Mouse (Mus musculus) stomach, embryonic 15.5 days (tissue): ENCODE data around the gene A130010J15Rik. TPM values are rescaled to one million over a fixed set of nuclear protein-coding genes. Genes with fewer than 3 reads are reported as not detected.

Source experiments
- ATAC-seq: fragments of 200-750 bp; cut with Nextera tagmentation; 2 replicates; pipeline ENCODE4 v1.8.0; 2017; ENCODE audit warnings: low read depth, moderate number of reproducible peaks, moderate TSS enrichment; ENCODE audit not compliant: insufficient read depth, low FRiP score
- H3K27ac ChIP-seq: fragments of 300-500 bp; sonication (generic); 2 replicates; pipeline ENCODE4 v1.5.1; 2015; ENCODE audit warnings: mild to moderate bottlenecking, inconsistent platforms
- H3K27me3 ChIP-seq: fragments of 300-500 bp; sonication (generic); replicated peaks from 2 replicates; pipeline ENCODE4 v1.6.1; 2015; ENCODE audit warnings: inconsistent platforms
- H3K36me3 ChIP-seq: fragments of 300-500 bp; sonication (generic); 2 replicates; pipeline ENCODE4 v1.6.1; 2015; ENCODE audit warnings: inconsistent platforms
- H3K4me1 ChIP-seq: fragments of 300-500 bp; sonication (generic); 2 replicates; pipeline ENCODE4 v1.6.1; 2015; ENCODE audit warnings: inconsistent platforms
- H3K4me2 ChIP-seq: fragments of 300-500 bp; sonication (generic); 2 replicates; pipeline ENCODE4 v1.6.1; 2015; ENCODE audit warnings: mild to moderate bottlenecking, inconsistent platforms
- H3K4me3 ChIP-seq: fragments of 300-500 bp; sonication (generic); replicated peaks from 2 replicates; pipeline ENCODE4 v1.5.1; 2015; ENCODE audit warnings: inconsistent platforms
- H3K9ac ChIP-seq: fragments of 300-500 bp; sonication (generic); 2 replicates; pipeline ENCODE4 v1.6.1; 2015; ENCODE audit warnings: inconsistent platforms
- H3K9me3 ChIP-seq: fragments of 300-500 bp; sonication (generic); 2 replicates; pipeline ENCODE4 v1.6.1; 2016; ENCODE audit warnings: inconsistent platforms
- WGBS: fragments of 180-500 bp; shearing (Covaris S2); methylation state at CpG from one replicate; pipeline ENCODE4 v1.1.7; 2015; 5-methylcytosine and 5-hydroxymethylcytosine counted together
- polyA plus RNA-seq: library from polyadenylated mRNA; unstranded; fragments of >200 nt; fragmentation: Nextera tagmentation; extraction: Ambion mirVana; gene quantifications from 2 replicates; pipeline ENCODE4 v1.2.1, GENCODE M21; 2015

A130010J15Rik gene
- polyA plus RNA-seq, 1 experiment from 2014 or later = 16.3 TPM

- Histone ChIP-seq H3K4me3 (no peak overlapping the region), H3K27ac (peak overlapping the region; percentile 65)
These were observed 10.7 kb upstream of the A130010J15Rik start for GRCm38 (mm10) chr1:193157111-193157492.

GRCm38 (mm10) chr1:193159163-193159562, 8.7 kb upstream of the A130010J15Rik start:
- no peak overlapping the region for H3K4me3 ChIP-seq
- no peaks in the 10 kb centered on the region for H3K36me3 ChIP-seq
- ATAC-seq = no peak
- H3K9me3 ChIP-seq = no peaks in the 10 kb centered on the region
- no peak overlapping the region for H3K9ac ChIP-seq
- H3K4me2 ChIP-seq = no peak overlapping the region
- peaks cover 29% of the 10 kb centered on the region for H3K4me1 ChIP-seq
- no peak overlapping the region for H3K27ac ChIP-seq
- WGBS = 23% methylated on average over 3 of the region's 3 CpGs
- no peaks in the 10 kb centered on the region for H3K27me3 ChIP-seq

More at GRCm38 (mm10) chr1:193157111-193157492, 10.7 kb upstream of the A130010J15Rik start:
- Histone ChIP-seq H3K27me3 (peaks cover 7% of the 10 kb centered on the region; the same call in 1 of the 2 replicates), H3K4me1 (peaks cover 36% of the 10 kb centered on the region), H3K9me3 (no peaks in the 10 kb centered on the region), H3K4me2 (peak overlapping the region; percentile 26; the same call in 1 of the 2 replicates), H3K9ac (no peak overlapping the region), H3K36me3 (no peaks in the 10 kb centered on the region)
- no peak for ATAC-seq
- WGBS = 76% methylated on average over 8 of the region's 8 CpGs

GRCm38 (mm10) chr1:193159613-193160012, 8.2 kb upstream of the A130010J15Rik start:
- no peak overlapping the region for H3K27ac ChIP-seq
- H3K36me3 ChIP-seq = no peaks in the 10 kb centered on the region
- H3K4me3 ChIP-seq = no peak overlapping the region
- H3K27me3 ChIP-seq = no peaks in the 10 kb centered on the region
- 48% methylated on average over 1 of the region's 1 CpGs for WGBS
- H3K9me3 ChIP-seq = no peaks in the 10 kb centered on the region
- ATAC-seq = no peak
- peak overlapping the region; percentile 47; the same call in 1 of the 2 replicates for H3K4me2 ChIP-seq
- H3K9ac ChIP-seq = no peak overlapping the region
- H3K4me1 ChIP-seq = peaks cover 29% of the 10 kb centered on the region

GRCm38 (mm10) chr1:193160317-193161032, 7.4 kb upstream of the A130010J15Rik start:
- Histone ChIP-seq H3K4me1 (peaks cover 29% of the 10 kb centered on the region), H3K4me3 (peak overlapping the region; percentile 26), H3K27me3 (no peaks in the 10 kb centered on the region), H3K36me3 (no peaks in the 10 kb centered on the region), H3K4me2 (peak overlapping the region; percentile 47), H3K9ac (no peak overlapping the region), H3K27ac (no peak overlapping the region), H3K9me3 (no peaks in the 10 kb centered on the region)
- peak; percentile 51; the same call in 1 of the 2 replicates for ATAC-seq
- 13% methylated on average over 18 of the region's 18 CpGs for WGBS

- Histone ChIP-seq H3K4me3 (no peak overlapping the region), H3K27ac (no peak overlapping the region), H3K27me3 (no peaks in the 10 kb centered on the region), H3K9ac (no peak overlapping the region), H3K9me3 (no peaks in the 10 kb centered on the region), H3K4me1 (peaks cover 21% of the 10 kb centered on the region), H3K4me2 (no peak overlapping the region), H3K36me3 (no peaks in the 10 kb centered on the region)
- ATAC-seq = no peak
- 74% methylated on average over 7 of the region's 7 CpGs for WGBS
These were observed 1.4 kb downstream of the A130010J15Rik start for GRCm38 (mm10) chr1:193169228-193169627.

- WGBS = 43% methylated on average over 2 of the region's 2 CpGs
- H3K9me3 ChIP-seq = no peaks in the 10 kb centered on the region
- H3K4me3 ChIP-seq = no peak overlapping the region
- H3K27me3 ChIP-seq = no peaks in the 10 kb centered on the region
- peak; percentile 38; the same call in 1 of the 2 replicates for ATAC-seq
- H3K36me3 ChIP-seq = no peaks in the 10 kb centered on the region
- peak overlapping the region; percentile 61; the same call in 1 of the 2 replicates for H3K27ac ChIP-seq
- no peak overlapping the region for H3K9ac ChIP-seq
- no peak overlapping the region for H3K4me2 ChIP-seq
- H3K4me1 ChIP-seq = peaks cover 27% of the 10 kb centered on the region
These were observed 2.0 kb downstream of the A130010J15Rik start for GRCm38 (mm10) chr1:193169856-193170255.

- H3K27me3 ChIP-seq = no peaks in the 10 kb centered on the region
- peak; percentile 98 for ATAC-seq
- H3K4me2 ChIP-seq = peak overlapping the region; percentile 67
- peak overlapping the region; percentile 86 for H3K27ac ChIP-seq
- H3K9me3 ChIP-seq = no peaks in the 10 kb centered on the region
- H3K4me1 ChIP-seq = peaks cover 31% of the 10 kb centered on the region
- H3K4me3 ChIP-seq = peak overlapping the region; percentile 73
- H3K9ac ChIP-seq = peak overlapping the region; percentile 61
- under 1% methylated on average over 48 of the region's 48 CpGs for WGBS
- H3K36me3 ChIP-seq = no peaks in the 10 kb centered on the region
These were observed 5.4 kb downstream of the A130010J15Rik start for GRCm38 (mm10) chr1:193172991-193173809.

GRCm38 (mm10) chr1:193173810-193174129, 5.9 kb downstream of the A130010J15Rik start:
- Histone ChIP-seq H3K27ac (peak overlapping the region; percentile 86), H3K36me3 (no peaks in the 10 kb centered on the region), H3K4me1 (peaks cover 31% of the 10 kb centered on the region), H3K9me3 (no peaks in the 10 kb centered on the region), H3K9ac (peak overlapping the region; percentile 39), H3K27me3 (no peaks in the 10 kb centered on the region), H3K4me3 (peak overlapping the region; percentile 73), H3K4me2 (peak overlapping the region; percentile 62)
- WGBS = 14% methylated on average over 9 of the region's 9 CpGs
- ATAC-seq = no peak

GRCm38 (mm10) chr1:193174143-193174733, 6.4 kb downstream of the A130010J15Rik start:
- Histone ChIP-seq H3K27ac (peak overlapping the region; percentile 86), H3K4me3 (peak overlapping the region; percentile 73), H3K27me3 (no peaks in the 10 kb centered on the region), H3K4me1 (peaks cover 31% of the 10 kb centered on the region), H3K36me3 (no peaks in the 10 kb centered on the region), H3K9ac (peak overlapping the region; percentile 39; the same call in 1 of the 2 replicates), H3K4me2 (peak overlapping the region; percentile 62), H3K9me3 (no peaks in the 10 kb centered on the region)
- no peak for ATAC-seq
- 73% methylated on average over 13 of the region's 13 CpGs for WGBS

- no peaks in the 10 kb centered on the region for H3K27me3 ChIP-seq
- H3K9ac ChIP-seq = no peak overlapping the region
- no peak overlapping the region for H3K4me2 ChIP-seq
- H3K36me3 ChIP-seq = no peaks in the 10 kb centered on the region
- no peaks in the 10 kb centered on the region for H3K9me3 ChIP-seq
- no peaks in the 10 kb centered on the region for H3K4me1 ChIP-seq
- 73% methylated on average over 3 of the region's 3 CpGs for WGBS
- no peak overlapping the region for H3K27ac ChIP-seq
- H3K4me3 ChIP-seq = no peak overlapping the region
- no peak for ATAC-seq
These were observed 13.3 kb downstream of the A130010J15Rik start for GRCm38 (mm10) chr1:193181104-193181503.

- Histone ChIP-seq H3K4me3 (no peak overlapping the region), H3K36me3 (no peaks in the 10 kb centered on the region), H3K27me3 (no peaks in the 10 kb centered on the region), H3K27ac (peak overlapping the region; percentile 87), H3K9ac (no peak overlapping the region), H3K4me1 (peaks cover 28% of the 10 kb centered on the region), H3K4me2 (no peak overlapping the region), H3K9me3 (no peaks in the 10 kb centered on the region)
- WGBS = 49% methylated on average over 6 of the region's 6 CpGs
- no peak for ATAC-seq
These were observed 20.4 kb downstream of the A130010J15Rik start for GRCm38 (mm10) chr1:193188257-193188656.
